Mouse (Mus musculus): ENCODE data around the gene Dvl3. TPM values are rescaled to one million over a fixed set of nuclear protein-coding genes. Genes with fewer than 3 reads are reported as not detected.
A peak's percentile ranks its signal among the peaks of the same experiment; 100 is the strongest.

The Dvl3 gene
- polyA plus RNA-seq, 1 experiment: 42.5 TPM

- Histone ChIP-seq H3K27ac (ENCODE audit: insufficient read depth, low read length) (no peak overlapping the region), H3K4me3 (ENCODE audit: insufficient read depth, low read length) (no peak overlapping the region), H3K4me1 (ENCODE audit: control insufficient read depth, insufficient read depth, low read length) (no peaks in the 10 kb centered on the region; the same call in 1 of the 2 replicates)
- TF ChIP-seq POLR2A (IDR thresholded peaks at IDR 0.05; ENCODE audit: extremely low read depth, insufficient read depth, low read length): no peak
- peak; percentile 65 for TF ChIP-seq CTCF (IDR thresholded peaks at IDR 0.05; ENCODE audit: extremely low read depth, insufficient read depth, low read length)
These were observed 19.8 kb upstream of the Dvl3 start for GRCm38 (mm10) chr16:20496671-20497600.

GRCm38 (mm10) chr16:20497980-20498676 lies 18.7 kb upstream of the Dvl3 start:
- H3K4me3 ChIP-seq (ENCODE audit: insufficient read depth, low read length): peak overlapping the region; percentile 53
- TF ChIP-seq POLR2A (IDR thresholded peaks at IDR 0.05; ENCODE audit: extremely low read depth, insufficient read depth, low read length) (no peak), CTCF (IDR thresholded peaks at IDR 0.05; ENCODE audit: extremely low read depth, insufficient read depth, low read length) (no peak)
- H3K27ac ChIP-seq (ENCODE audit: insufficient read depth, low read length): no peak overlapping the region
- no peaks in the 10 kb centered on the region; the same call in 1 of the 2 replicates for H3K4me1 ChIP-seq (ENCODE audit: control insufficient read depth, insufficient read depth, low read length)

- no peak for TF ChIP-seq CTCF (IDR thresholded peaks at IDR 0.05; ENCODE audit: extremely low read depth, insufficient read depth, low read length)
- TF ChIP-seq POLR2A (IDR thresholded peaks at IDR 0.05; ENCODE audit: extremely low read depth, insufficient read depth, low read length): peak; percentile 77
- H3K4me1 ChIP-seq (ENCODE audit: control insufficient read depth, insufficient read depth, low read length): no peaks in the 10 kb centered on the region; the same call in 1 of the 2 replicates
- peak within 1 kb of the TSS; percentile 53 for H3K4me3 ChIP-seq (ENCODE audit: insufficient read depth, low read length)
- 0 out of 2 replicates have a peak within 1 kb of the TSS, but pooled peaks have one; percentile 8 for H3K27ac ChIP-seq (ENCODE audit: insufficient read depth, low read length)
These were observed 17.9 kb upstream of the Dvl3 start, which contains the start of gene Eif2b5 for GRCm38 (mm10) chr16:20498677-20499475. Gene Eif2b5, plus strand, starts transcription at chr16:20498817.

DNA sequence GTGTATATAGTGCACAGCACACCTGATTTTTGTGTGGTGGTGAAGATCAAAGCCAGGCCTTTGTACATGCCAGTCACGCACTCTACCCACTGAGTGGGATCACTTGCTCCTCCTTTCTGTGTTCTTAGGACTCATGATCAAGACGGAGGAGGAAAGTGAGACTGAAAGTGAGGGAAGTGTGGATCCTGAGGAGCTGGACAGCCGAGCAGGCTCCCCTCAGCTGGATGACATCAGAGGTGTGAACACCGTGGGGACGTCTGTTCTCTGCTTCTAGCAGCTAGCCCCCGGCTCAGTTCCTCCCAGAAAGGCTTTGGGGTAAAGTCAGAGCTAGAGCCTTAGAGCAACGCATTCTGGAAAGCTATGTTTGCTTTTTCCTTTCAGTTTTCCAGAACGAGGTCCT lies 10.8 kb upstream of the Dvl3 start:
- H3K4me3 ChIP-seq (ENCODE audit: insufficient read depth, low read length): no peak overlapping the region
- no peak for TF ChIP-seq CTCF (IDR thresholded peaks at IDR 0.05; ENCODE audit: extremely low read depth, insufficient read depth, low read length)
- TF ChIP-seq POLR2A (IDR thresholded peaks at IDR 0.05; ENCODE audit: extremely low read depth, insufficient read depth, low read length): no peak
- H3K27ac ChIP-seq (ENCODE audit: insufficient read depth, low read length): no peak overlapping the region
- no peaks in the 10 kb centered on the region for H3K4me1 ChIP-seq (ENCODE audit: control insufficient read depth, insufficient read depth, low read length)

- no peak for TF ChIP-seq POLR2A (IDR thresholded peaks at IDR 0.05; ENCODE audit: extremely low read depth, insufficient read depth, low read length)
- peak; percentile 44 for TF ChIP-seq CTCF (IDR thresholded peaks at IDR 0.05; ENCODE audit: extremely low read depth, insufficient read depth, low read length)
- H3K4me1 ChIP-seq (ENCODE audit: control insufficient read depth, insufficient read depth, low read length): no peaks in the 10 kb centered on the region
- no peak overlapping the region for H3K27ac ChIP-seq (ENCODE audit: insufficient read depth, low read length)
- no peak overlapping the region for H3K4me3 ChIP-seq (ENCODE audit: insufficient read depth, low read length)
These were observed 7.4 kb upstream of the Dvl3 start for GRCm38 (mm10) chr16:20509349-20509748.

DNA sequence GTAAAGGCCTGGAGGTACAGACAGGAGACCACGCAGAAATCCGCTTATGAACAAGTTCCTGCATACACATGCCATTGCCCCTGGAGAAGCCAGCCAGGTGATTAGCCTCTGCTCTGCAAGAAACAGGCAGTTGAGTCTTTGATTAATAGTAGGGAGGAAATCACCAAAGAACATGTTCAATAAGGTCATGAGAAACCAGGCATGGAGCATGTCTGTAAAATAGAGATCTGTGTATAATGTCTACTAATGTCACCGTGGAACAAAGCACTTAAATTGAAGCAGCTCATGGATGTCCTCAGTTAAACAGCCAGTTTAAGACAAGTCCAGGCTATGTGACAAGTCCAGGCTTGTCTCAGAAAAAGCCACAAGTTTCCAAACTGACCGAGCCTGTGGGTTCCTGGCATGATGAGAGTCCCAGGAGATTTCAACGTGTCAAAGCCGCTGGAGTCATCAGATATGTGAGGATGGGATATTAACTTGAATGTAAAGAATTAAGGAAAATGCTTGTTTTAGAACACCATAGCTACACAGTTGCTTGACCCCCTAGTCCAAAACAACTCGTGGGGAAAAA lies 5.4 kb upstream of the Dvl3 start:
- TF ChIP-seq POLR2A (IDR thresholded peaks at IDR 0.05; ENCODE audit: extremely low read depth, insufficient read depth, low read length) (no peak), CTCF (IDR thresholded peaks at IDR 0.05; ENCODE audit: extremely low read depth, insufficient read depth, low read length) (no peak)
- Histone ChIP-seq H3K4me3 (ENCODE audit: insufficient read depth, low read length) (no peak overlapping the region), H3K4me1 (ENCODE audit: control insufficient read depth, insufficient read depth, low read length) (no peaks in the 10 kb centered on the region), H3K27ac (ENCODE audit: insufficient read depth, low read length) (no peak overlapping the region)

- TF ChIP-seq CTCF (IDR thresholded peaks at IDR 0.05; ENCODE audit: extremely low read depth, insufficient read depth, low read length): no peak
- TF ChIP-seq POLR2A (IDR thresholded peaks at IDR 0.05; ENCODE audit: extremely low read depth, insufficient read depth, low read length): no peak
- H3K27ac ChIP-seq (ENCODE audit: insufficient read depth, low read length): no peak overlapping the region
- no peaks in the 10 kb centered on the region for H3K4me1 ChIP-seq (ENCODE audit: control insufficient read depth, insufficient read depth, low read length)
- H3K4me3 ChIP-seq (ENCODE audit: insufficient read depth, low read length): peak overlapping the region; percentile 97; the same call in 1 of the 2 replicates
These were observed 750 bp upstream of the Dvl3 start for GRCm38 (mm10) chr16:20516032-20516431.

DNA sequence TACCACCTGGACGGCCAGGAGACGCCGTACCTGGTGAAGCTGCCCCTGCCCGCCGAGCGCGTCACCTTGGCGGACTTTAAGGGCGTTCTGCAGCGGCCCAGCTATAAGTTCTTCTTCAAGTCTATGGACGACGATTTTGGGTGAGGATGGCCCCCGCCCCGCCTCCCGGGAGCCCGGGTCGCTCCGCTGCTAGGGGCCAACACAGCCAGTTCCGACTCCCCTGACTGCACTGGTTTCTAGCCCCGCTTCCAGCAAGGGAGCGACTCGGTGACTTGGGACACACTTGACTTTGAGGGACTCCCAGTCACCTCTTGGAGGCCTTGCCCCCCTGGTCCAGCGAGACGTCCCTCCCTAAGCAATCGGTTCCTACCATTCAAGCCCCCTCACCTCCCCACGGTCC lies 434 bp downstream of the Dvl3 start:
- H3K4me1 ChIP-seq (ENCODE audit: control insufficient read depth, insufficient read depth, low read length): no peaks in the 10 kb centered on the region
- H3K4me3 ChIP-seq (ENCODE audit: insufficient read depth, low read length): peak overlapping the region; percentile 97
- TF ChIP-seq CTCF (IDR thresholded peaks at IDR 0.05; ENCODE audit: extremely low read depth, insufficient read depth, low read length): no peak
- no peak for TF ChIP-seq POLR2A (IDR thresholded peaks at IDR 0.05; ENCODE audit: extremely low read depth, insufficient read depth, low read length)
- H3K27ac ChIP-seq (ENCODE audit: insufficient read depth, low read length): peak overlapping the region; percentile 76
